Mouse (Mus musculus): ENCODE measurements around the gene Dnajc5. TPM values are rescaled to one million over a fixed set of nuclear protein-coding genes. Genes with fewer than 3 reads are reported as not detected.

Gene Dnajc5
- total RNA-seq, 2 experiments from 2014 or later = 47.8 to 51.8 TPM

DNA sequence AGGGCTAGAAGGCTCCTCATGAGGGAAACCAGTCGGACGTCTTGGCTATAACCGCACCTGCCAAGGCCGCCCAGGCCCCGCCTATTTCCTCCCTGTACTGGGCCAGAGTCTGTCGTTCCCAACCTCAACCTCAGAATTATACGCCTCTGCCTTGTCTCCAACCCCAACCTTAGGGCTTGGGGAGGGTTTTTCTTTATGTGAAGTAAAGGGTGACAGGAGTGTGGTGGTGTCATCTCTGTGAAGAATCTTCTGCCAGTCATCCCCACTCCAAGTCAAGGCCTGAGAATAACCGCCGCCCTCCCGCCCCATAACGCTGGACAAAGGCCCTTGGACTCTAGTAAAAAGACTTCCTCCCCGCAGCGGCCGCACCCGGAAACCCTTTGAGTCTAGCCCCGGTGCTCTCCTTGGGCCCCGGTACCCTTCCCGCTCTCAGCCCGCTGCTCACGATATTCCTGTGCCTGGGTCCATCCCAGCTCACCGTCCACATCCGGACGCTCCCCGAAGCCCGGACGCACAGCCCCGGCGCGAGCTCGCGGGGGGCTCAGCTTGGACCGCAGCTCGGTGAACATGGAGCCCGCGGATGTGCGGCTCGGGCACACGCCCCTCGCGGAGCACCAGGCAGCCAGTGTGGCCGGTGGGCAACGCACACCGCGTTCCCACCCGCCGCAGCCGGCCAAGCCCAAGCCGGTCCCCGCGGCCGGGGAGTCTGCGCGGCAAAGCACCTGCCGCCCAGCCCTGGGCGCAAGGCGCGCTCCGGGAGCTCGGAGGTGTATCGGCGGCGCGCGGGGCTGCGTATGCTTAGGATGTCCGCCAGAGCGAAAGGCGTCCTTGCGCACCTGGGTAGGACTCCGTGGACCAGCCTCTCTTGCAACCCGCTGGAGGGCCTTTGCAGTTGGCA is 78.4 kb downstream of the Dnajc5 start, which contains the start of gene Samd10:
Gene Samd10, minus strand, starts transcription at position 759 of the 898 bp plus-strand sequence.
- no peak for DNase-seq
- intact Hi-C loops (cut with DNase I; ENCODE audit: low total_unique reads) = loop anchor here (5.0 kb wide), 1 partner anchor 206 kb away; no protein-coding TSS in a partner anchor

GRCm38 (mm10) chr2:181600226-181600758 is 80.0 kb downstream of the Dnajc5 start:
- intact Hi-C loops (cut with DNase I; ENCODE audit: low total_unique reads) = no loop called here

DNA sequence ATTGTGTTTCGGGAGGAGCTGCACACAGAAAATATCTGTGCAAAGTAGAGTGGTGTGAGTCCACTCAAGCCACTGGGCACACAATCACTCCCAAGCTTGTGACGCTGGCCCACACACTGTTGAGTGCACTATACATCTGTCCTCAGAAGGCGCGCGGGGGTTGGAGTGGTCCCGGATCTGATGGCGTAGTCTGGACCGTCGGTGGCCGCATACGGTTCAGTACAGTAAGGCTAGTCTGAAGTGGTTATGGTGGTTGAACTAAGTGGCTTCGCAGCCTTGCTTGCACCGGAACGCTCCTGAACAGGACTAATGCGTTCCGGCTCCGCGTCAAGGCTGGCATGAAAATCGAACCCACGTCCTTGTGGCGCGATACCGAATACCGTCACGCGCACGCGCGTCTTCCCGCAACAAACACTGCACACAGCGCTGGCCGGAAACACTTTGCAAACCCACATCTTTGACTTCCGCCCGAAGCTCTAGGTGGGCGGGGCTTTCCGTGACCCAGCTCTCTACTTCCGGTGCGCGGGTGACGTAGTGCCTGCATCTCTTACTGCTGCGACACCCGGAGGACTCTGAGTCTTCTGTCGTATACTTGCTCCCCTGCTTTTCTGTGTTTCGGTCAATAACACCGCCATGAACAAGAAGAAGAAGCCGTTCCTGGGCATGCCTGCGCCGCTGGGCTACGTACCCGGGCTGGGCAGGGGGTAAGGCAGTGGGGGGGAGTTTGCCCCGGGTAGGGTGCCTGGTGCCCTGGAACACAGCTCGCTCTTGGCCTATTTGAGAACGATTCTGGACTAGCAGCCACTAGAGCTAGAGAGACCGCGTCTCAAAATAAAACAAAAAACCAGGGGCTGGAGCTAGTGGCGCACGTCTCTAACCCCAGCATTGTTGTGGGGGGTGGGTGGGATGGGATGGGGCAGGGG is 80.8 kb downstream of the Dnajc5 start:
- peak; percentile 96 for DNase-seq
- intact Hi-C loops (cut with DNase I; ENCODE audit: low total_unique reads) = no loop called here

More at GRCm38 (mm10) chr2:181600226-181600758, 80.0 kb downstream of the Dnajc5 start:
- no peak for DNase-seq

- no peak for DNase-seq
- intact Hi-C loops (cut with DNase I; ENCODE audit: low total_unique reads) = no loop called here
Observed at GRCm38 (mm10) chr2:181601751-181602145, 81.5 kb downstream of the Dnajc5 start.

DNA sequence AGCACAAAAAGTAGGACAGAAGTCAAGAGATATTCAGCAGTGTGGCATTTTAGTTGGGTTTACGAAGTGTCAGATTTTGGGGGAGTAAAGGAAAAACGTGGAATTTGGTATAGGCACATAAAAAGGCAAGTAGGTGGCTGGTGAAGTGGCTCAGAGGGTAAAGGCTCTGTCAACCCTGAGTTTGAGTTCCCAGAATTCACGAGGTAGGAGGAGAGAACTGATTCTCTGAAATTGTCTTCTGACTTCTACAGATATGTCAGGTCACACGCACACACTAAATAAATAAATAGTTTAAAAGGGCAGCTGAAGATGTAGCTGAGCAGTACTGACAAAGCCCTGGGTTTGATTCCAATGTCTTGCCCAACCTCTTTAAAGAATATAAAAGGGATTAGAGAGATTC is 82.1 kb downstream of the Dnajc5 start:
- DNase-seq = no peak
- intact Hi-C loops (cut with DNase I; ENCODE audit: low total_unique reads) = no loop called here

Small RNA genes within 50 kb of the gene (microRNA-seq; reads per million reads assigned to microRNA genes)
- 0 reads per million in 2 experiments for gene Mir7006

Other genes with a start within 250 kb of the Dnajc5 start
- gene Gmeb2, start 232.4 kb upstream of the Dnajc5 start, total RNA-seq (2021) = 1 to 10 TPM; 6.6 to 6.8 TPM
- under 1 TPM in 1 of 2 experiments, not detected in 1; 0.27 TPM for gene Stmn3, start 206.0 kb upstream of the Dnajc5 start, total RNA-seq (2021)
- gene Rtel1, start 200.7 kb upstream of the Dnajc5 start, total RNA-seq (2021) = 10 to 100 TPM; 14.2 to 15.5 TPM
- 10 to 100 TPM; 12.5 to 14.3 TPM for gene Zgpat, start 155.6 kb upstream of the Dnajc5 start, total RNA-seq (2021)
- gene Arfrp1, start 155.1 kb upstream of the Dnajc5 start, total RNA-seq (2021) = 10 to 100 TPM; 21.0 to 21.8 TPM
- gene Lime1, start 140.4 kb upstream of the Dnajc5 start, total RNA-seq (2021) = 1 to 10 TPM; 4.4 to 4.6 TPM
- 1 to 10 TPM; 5.3 to 5.7 TPM for gene Zbtb46, start 61.1 kb upstream of the Dnajc5 start, total RNA-seq (2021)
- gene Abhd16b, start 27.3 kb upstream of the Dnajc5 start, total RNA-seq (2021) = not detected
- 10 to 100 TPM; 58.7 to 59.4 TPM for gene Tpd52l2, start 23.3 kb upstream of the Dnajc5 start, total RNA-seq (2021)
- gene Uckl1, start 64.4 kb downstream of the Dnajc5 start, total RNA-seq (2021) = 10 to 100 TPM; 28.8 to 29.7 TPM
- gene Prpf6, start 71.4 kb downstream of the Dnajc5 start, total RNA-seq (2021) = 10 to 100 TPM; 28.0 to 30.1 TPM
- gene Zfp512b, start 72.3 kb downstream of the Dnajc5 start, total RNA-seq (2021) = 10 to 100 TPM; 20.5 to 20.9 TPM
- under 1 TPM; 0.78 to 0.84 TPM for gene Samd10, start 78.7 kb downstream of the Dnajc5 start, total RNA-seq (2021)
- gene Gm29797, start 136.5 kb downstream of the Dnajc5 start, total RNA-seq (2021) = not detected
- gene Sox18, start 151.2 kb downstream of the Dnajc5 start, total RNA-seq (2021) = 10 to 100 TPM; 27.3 to 28.0 TPM
- 1 to 10 TPM; 4.2 to 6.0 TPM for gene Tcea2, start 159.8 kb downstream of the Dnajc5 start, total RNA-seq (2021)
- gene Rgs19, start 173.5 kb downstream of the Dnajc5 start, total RNA-seq (2021) = 1 to 10 TPM; 5.1 to 6.5 TPM
- gene Lkaaear1, start 178.0 kb downstream of the Dnajc5 start, total RNA-seq (2021) = not detected
- gene Oprl1, start 194.5 kb downstream of the Dnajc5 start, total RNA-seq (2021) = not detected
- not detected for gene Myt1, start 242.8 kb downstream of the Dnajc5 start, total RNA-seq (2021)